Mouse (Mus musculus) heart, embryonic 11.5 days (tissue): ENCODE data around the gene Prm3. TPM values are rescaled to one million over a fixed set of nuclear protein-coding genes. Genes with fewer than 3 reads are reported as not detected.

Experiments
- ATAC-seq: fragments of 200-750 bp; cut with Nextera tagmentation; replicated peaks from 2 replicates; pipeline ENCODE4 v1.8.0; 2017; ENCODE audit warnings: moderate library complexity; ENCODE audit not compliant: insufficient number of reproducible peaks, low FRiP score, low TSS enrichment
- H3K27ac ChIP-seq: fragments of 300-500 bp; sonication (generic); 2 replicates; pipeline ENCODE4 v1.5.1; 2014; ENCODE audit warnings: mild to moderate bottlenecking, low read depth, low read length
- H3K27me3 ChIP-seq: fragments of 300-500 bp; sonication (generic); 2 replicates; pipeline ENCODE4 v1.6.1; 2014; ENCODE audit warnings: mild to moderate bottlenecking, low read length, mixed read lengths; ENCODE audit not compliant: control insufficient read depth, insufficient read depth
- H3K36me3 ChIP-seq: fragments of 300-500 bp; sonication (generic); 2 replicates; pipeline ENCODE4 v1.6.1; 2014; ENCODE audit warnings: mild to moderate bottlenecking, low read length, moderate library complexity, mixed read lengths; ENCODE audit not compliant: control insufficient read depth, insufficient read depth
- H3K4me1 ChIP-seq: fragments of 300-500 bp; sonication (generic); 2 replicates; pipeline ENCODE4 v1.6.1; 2014; ENCODE audit warnings: low read length; ENCODE audit not compliant: control insufficient read depth, insufficient read depth
- H3K4me2 ChIP-seq: fragments of 300-500 bp; sonication (generic); 2 replicates; pipeline ENCODE4 v1.6.1; 2014; ENCODE audit warnings: mild to moderate bottlenecking, moderate library complexity
- H3K4me3 ChIP-seq: fragments of 300-500 bp; sonication (generic); 2 replicates; pipeline ENCODE4 v1.5.1; 2014; ENCODE audit warnings: low read depth, low read length
- H3K9ac ChIP-seq: fragments of 300-500 bp; sonication (generic); 2 replicates; pipeline ENCODE4 v1.6.1; 2014; ENCODE audit warnings: mild to moderate bottlenecking, low read depth, low read length, moderate library complexity
- H3K9me3 ChIP-seq: fragments of 300-500 bp; sonication (generic); replicated peaks from 2 replicates; pipeline ENCODE4 v1.6.1; 2016; ENCODE audit warnings: low read length; ENCODE audit not compliant: control insufficient read depth
- WGBS: fragments of 180-500 bp; shearing (Covaris S2); extraction: QIAGEN DNeasy Blood & Tissue Kit; methylation state at CpG from one replicate; pipeline ENCODE4 v1.1.7; 2014; ENCODE audit not compliant: insufficient replicate concordance; 5-methylcytosine and 5-hydroxymethylcytosine counted together
- polyA plus RNA-seq: library from polyadenylated mRNA; unstranded; fragments of >200 nt; fragmentation: Nextera tagmentation; extraction: Ambion mirVana; gene quantifications from 2 replicates; pipeline ENCODE4 v1.2.1, GENCODE M21; 2014

Prm3 gene
- polyA plus RNA-seq: not detected in 2 replicates

GRCm38 (mm10) chr16:10790702-10791101 is at the start of gene Prm3:
Gene Prm3, minus strand, starts transcription at chr16:10790914.
- Histone ChIP-seq H3K4me2 (no peak within 1 kb of the TSS), H3K9ac (no peak within 1 kb of the TSS), H3K27me3 (peaks cover 13% of the 10 kb centered on the region), H3K4me1 (peaks cover 10% of the 10 kb centered on the region), H3K4me3 (no peak within 1 kb of the TSS), H3K27ac (no peak within 1 kb of the TSS), H3K9me3 (no peaks in the 10 kb centered on the region), H3K36me3 (no peaks in the 10 kb centered on the region)
- WGBS: 58% methylated on average over 9 of the region's 9 CpGs
- no peak for ATAC-seq

GRCm38 (mm10) chr16:10840018-10840417 is 49.3 kb upstream of the Prm3 start:
- no peak overlapping the region for H3K4me3 ChIP-seq
- H3K4me1 ChIP-seq: peaks cover 35% of the 10 kb centered on the region
- H3K27me3 ChIP-seq: no peaks in the 10 kb centered on the region
- H3K27ac ChIP-seq: no peak overlapping the region
- 82% methylated on average over 12 of the region's 14 CpGs for WGBS
- no peaks in the 10 kb centered on the region for H3K36me3 ChIP-seq
- no peaks in the 10 kb centered on the region for H3K9me3 ChIP-seq
- ATAC-seq: no peak
- no peak overlapping the region for H3K9ac ChIP-seq
- no peak overlapping the region for H3K4me2 ChIP-seq

DNA sequence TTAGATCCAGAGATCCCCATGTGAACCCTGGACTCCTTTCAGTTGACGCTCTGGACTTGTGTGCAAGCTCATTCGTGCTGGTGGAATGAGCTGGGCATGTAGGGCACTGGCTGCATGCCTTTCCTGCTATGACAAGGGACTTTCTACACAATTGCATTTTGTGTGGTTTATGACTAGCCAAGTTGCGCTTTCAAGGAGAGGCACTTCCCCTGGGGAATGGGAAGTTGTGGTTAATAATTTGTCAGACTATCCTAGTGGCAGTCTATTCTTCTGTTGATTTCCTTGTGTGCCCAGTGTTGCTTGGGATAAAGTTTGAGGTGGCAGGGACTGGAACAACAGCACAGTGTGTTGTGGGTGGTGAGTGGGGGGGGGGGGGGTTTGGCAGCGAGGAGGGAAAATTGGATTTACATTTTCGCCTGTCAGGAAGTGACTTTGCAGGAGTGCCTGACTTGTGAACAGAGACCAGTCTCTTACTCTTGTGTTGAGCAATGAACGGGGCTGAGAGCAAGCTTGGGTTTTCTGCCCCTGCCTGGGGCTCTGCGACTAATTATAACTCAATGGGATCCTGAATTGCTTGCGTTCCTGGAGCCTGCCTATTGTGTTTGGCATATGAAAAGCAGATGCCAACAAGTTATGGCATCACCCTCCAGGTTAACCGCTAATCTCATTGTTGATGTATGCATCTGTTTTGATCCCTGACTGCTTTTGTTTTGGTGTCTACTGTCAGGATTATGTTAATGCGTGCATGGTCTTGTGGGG is 48.0 kb upstream of the Prm3 start:
- no peaks in the 10 kb centered on the region for H3K27me3 ChIP-seq
- peak overlapping the region; percentile 81 for H3K27ac ChIP-seq
- no peaks in the 10 kb centered on the region for H3K9me3 ChIP-seq
- H3K4me2 ChIP-seq: peak overlapping the region; percentile 19
- ATAC-seq: no peak
- 43% methylated on average over 10 of the region's 10 CpGs for whole genome bisulfite sequencing
- H3K36me3 ChIP-seq: no peaks in the 10 kb centered on the region
- H3K4me3 ChIP-seq: no peak overlapping the region
- H3K9ac ChIP-seq: peak overlapping the region; percentile 49; the same call in 1 of the 2 replicates
- peaks cover 32% of the 10 kb centered on the region for H3K4me1 ChIP-seq

GRCm38 (mm10) chr16:10837903-10838302 is 47.2 kb upstream of the Prm3 start:
- WGBS: 86% methylated on average over 1 of the region's 1 CpGs
- H3K4me2 ChIP-seq: peak overlapping the region; percentile 19; the same call in 1 of the 2 replicates
- no peak overlapping the region for H3K4me3 ChIP-seq
- H3K9ac ChIP-seq: peak overlapping the region; percentile 49; the same call in 1 of the 2 replicates
- H3K36me3 ChIP-seq: no peaks in the 10 kb centered on the region
- H3K27ac ChIP-seq: peak overlapping the region; percentile 81
- no peak for ATAC-seq
- no peaks in the 10 kb centered on the region for H3K27me3 ChIP-seq
- no peaks in the 10 kb centered on the region for H3K9me3 ChIP-seq
- peaks cover 27% of the 10 kb centered on the region for H3K4me1 ChIP-seq

DNA sequence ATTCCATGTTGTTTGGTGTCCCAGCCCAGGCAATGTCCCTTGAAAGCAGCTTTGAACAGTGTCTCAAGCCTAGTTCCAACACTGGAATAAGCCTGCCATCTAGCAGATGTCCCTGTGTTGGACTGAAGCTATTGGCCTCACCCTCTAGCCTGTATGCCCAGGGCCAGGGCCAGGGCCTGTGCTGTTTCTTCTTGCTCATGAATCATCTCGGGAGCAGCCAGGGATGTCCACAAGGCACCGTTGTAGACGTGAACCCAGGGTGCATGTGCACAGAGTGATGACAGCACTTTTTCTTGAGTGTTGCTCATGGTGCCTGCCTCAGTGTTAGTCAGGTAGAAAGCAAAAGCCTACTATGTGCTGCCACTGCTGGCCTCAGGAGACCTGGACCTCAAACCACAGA is 46.5 kb upstream of the Prm3 start:
- WGBS: 79% methylated on average over 3 of the region's 3 CpGs
- no peaks in the 10 kb centered on the region for H3K27me3 ChIP-seq
- no peak overlapping the region for H3K4me2 ChIP-seq
- no peak overlapping the region for H3K4me3 ChIP-seq
- no peaks in the 10 kb centered on the region for H3K9me3 ChIP-seq
- no peak overlapping the region for H3K9ac ChIP-seq
- H3K27ac ChIP-seq: no peak overlapping the region
- no peak for ATAC-seq
- H3K36me3 ChIP-seq: no peaks in the 10 kb centered on the region
- peaks cover 27% of the 10 kb centered on the region for H3K4me1 ChIP-seq

DNA sequence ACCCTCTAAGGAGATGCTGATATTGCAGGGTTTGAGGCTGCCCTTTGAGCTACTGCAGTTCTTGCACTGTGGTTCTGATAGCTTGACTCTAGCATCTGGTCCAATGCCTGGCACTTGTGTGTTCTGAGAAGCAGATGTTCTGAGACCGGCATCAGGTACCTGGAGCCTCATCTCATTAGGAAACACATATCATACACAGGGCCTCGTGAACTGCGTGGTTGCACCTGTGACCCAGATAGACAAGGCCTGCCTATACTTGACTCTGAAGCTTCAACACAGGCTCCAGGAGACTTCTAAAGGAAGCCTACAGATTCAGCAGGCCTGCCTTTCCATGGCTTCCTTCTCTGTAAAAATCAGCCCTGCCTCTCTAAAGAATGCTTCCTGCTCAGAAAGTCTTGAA is 45.7 kb upstream of the Prm3 start:
- no peak overlapping the region for H3K4me3 ChIP-seq
- WGBS: 91% methylated on average over 3 of the region's 3 CpGs
- no peaks in the 10 kb centered on the region for H3K36me3 ChIP-seq
- no peaks in the 10 kb centered on the region for H3K27me3 ChIP-seq
- H3K9ac ChIP-seq: no peak overlapping the region
- ATAC-seq: no peak
- H3K4me2 ChIP-seq: no peak overlapping the region
- H3K9me3 ChIP-seq: no peaks in the 10 kb centered on the region
- H3K27ac ChIP-seq: no peak overlapping the region
- H3K4me1 ChIP-seq: peaks cover 27% of the 10 kb centered on the region

- H3K27ac ChIP-seq: peak within 1 kb of the TSS; percentile 88
- H3K4me1 ChIP-seq: peaks cover 27% of the 10 kb centered on the region
- H3K4me3 ChIP-seq: peak within 1 kb of the TSS; percentile 88
- WGBS: under 1% methylated on average over 69 of the region's 69 CpGs
- no peaks in the 10 kb centered on the region for H3K27me3 ChIP-seq
- peak within 1 kb of the TSS; percentile 88 for H3K9ac ChIP-seq
- H3K4me2 ChIP-seq: peak within 1 kb of the TSS; percentile 94
- H3K9me3 ChIP-seq: no peaks in the 10 kb centered on the region
- peak; percentile 92 for ATAC-seq
- no peaks in the 10 kb centered on the region for H3K36me3 ChIP-seq
Measured at GRCm38 (mm10) chr16:10834911-10835587, 44.3 kb upstream of the Prm3 start, which contains the start of gene Rmi2. Gene Rmi2, plus strand, starts transcription at chr16:10835059.

- H3K9ac ChIP-seq: peak overlapping the region; percentile 56; the same call in 1 of the 2 replicates
- H3K27ac ChIP-seq: no peak overlapping the region
- peak overlapping the region; percentile 94 for H3K4me2 ChIP-seq
- H3K27me3 ChIP-seq: no peaks in the 10 kb centered on the region
- peak overlapping the region; percentile 88 for H3K4me3 ChIP-seq
- H3K4me1 ChIP-seq: peaks cover 23% of the 10 kb centered on the region
- H3K9me3 ChIP-seq: no peaks in the 10 kb centered on the region
- WGBS: 9% methylated on average over 12 of the region's 12 CpGs
- ATAC-seq: no peak
- no peaks in the 10 kb centered on the region for H3K36me3 ChIP-seq
Measured at GRCm38 (mm10) chr16:10834542-10834910, 43.8 kb upstream of the Prm3 start.
